Mouse (Mus musculus): ENCODE measurements around the gene Coro1a. TPM values are rescaled to one million over a fixed set of nuclear protein-coding genes. Genes with fewer than 3 reads are reported as not detected.

Coro1a gene
- polyA plus RNA-seq, 1 experiment from 2014 or later, result 109 TPM

DNA sequence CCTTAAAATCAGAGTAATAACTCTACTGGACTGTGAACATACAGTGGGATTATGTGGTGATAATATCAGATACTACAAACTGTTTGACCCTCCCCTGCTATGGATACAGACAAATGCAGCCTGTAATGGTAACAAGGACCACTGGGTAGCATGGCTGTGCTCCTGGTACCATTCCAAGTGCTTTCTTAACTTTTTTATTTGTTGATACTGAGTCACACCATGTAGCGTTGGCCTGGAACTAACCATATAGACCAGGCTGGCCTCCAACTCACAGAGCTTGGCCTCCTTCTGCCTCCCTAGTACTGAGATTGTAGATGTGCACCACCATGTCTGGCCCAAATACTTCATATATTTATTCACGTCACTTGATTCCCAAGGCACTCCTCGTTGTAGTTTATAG is 42.3 kb downstream of the Coro1a start:
- Histone ChIP-seq H3K36me3 (replicated peaks) (peaks cover 58% of the 10 kb centered on the region), H3K9ac (no peak overlapping the region), H3K4me3 (replicated peaks) (no peak overlapping the region), H3K4me2 (no peak overlapping the region), H3K9me3 (replicated peaks) (no peaks in the 10 kb centered on the region), H3K4me1 (replicated peaks) (peaks cover 16% of the 10 kb centered on the region), H3K27me3 (no peaks in the 10 kb centered on the region), H3K27ac (replicated peaks) (no peak overlapping the region)
- WGBS (ENCODE audit: insufficient replicate concordance), result 83% methylated on average over 3 of the region's 3 CpGs
- ATAC-seq (ENCODE audit: insufficient read depth), result no peak

DNA sequence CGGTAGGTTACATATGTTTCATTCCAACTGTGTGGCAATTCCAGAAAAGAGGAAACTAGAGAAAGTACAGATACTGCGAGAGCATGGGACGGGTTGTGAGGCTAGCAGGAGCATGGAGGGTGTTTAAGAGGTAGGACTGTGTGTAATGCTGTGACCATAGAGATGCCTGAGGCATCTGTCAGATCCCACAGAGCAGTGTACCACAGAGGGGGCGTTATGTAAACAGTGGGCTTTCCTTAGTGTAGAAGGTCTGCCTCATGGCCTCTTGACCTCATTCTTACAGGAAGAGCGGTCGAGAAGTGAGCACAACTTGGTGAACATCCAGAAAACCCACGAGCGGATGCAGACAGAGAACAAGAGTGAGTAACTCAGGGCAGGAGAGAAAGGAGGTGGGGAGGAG is 43.9 kb downstream of the Coro1a start:
- no peak for ATAC-seq (ENCODE audit: insufficient read depth)

DNA sequence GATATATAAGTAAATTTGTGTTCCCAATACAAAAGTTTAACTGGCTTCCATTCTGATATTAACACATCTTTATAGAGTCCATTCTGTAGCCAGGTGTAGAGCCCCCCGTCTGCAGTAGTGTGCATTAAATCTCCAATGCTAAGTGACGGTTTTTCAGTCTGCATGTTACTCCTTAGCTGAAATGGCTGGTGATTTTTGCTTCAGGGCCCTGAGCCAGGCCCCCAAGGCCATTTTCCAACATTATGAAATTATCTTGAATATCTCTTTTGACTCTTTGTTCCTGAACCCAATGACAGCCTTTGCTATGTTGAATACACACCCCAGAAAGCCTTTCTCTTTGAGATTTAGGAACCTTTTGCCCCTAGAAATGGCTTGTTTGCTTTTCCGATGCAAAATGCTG is 47.8 kb downstream of the Coro1a start:
- Histone ChIP-seq H3K27ac (replicated peaks) (no peak overlapping the region), H3K27me3 (no peaks in the 10 kb centered on the region), H3K4me1 (replicated peaks) (peaks cover 37% of the 10 kb centered on the region), H3K9me3 (replicated peaks) (no peaks in the 10 kb centered on the region), H3K4me2 (no peak overlapping the region), H3K9ac (no peak overlapping the region), H3K4me3 (replicated peaks) (no peak overlapping the region), H3K36me3 (replicated peaks) (peaks cover 30% of the 10 kb centered on the region)
- 70% methylated on average over 3 of the region's 3 CpGs for WGBS (ENCODE audit: insufficient replicate concordance)
- ATAC-seq (ENCODE audit: insufficient read depth), result no peak

More for the DNA sequence above, 43.9 kb downstream of the Coro1a start:
- WGBS (ENCODE audit: insufficient replicate concordance), result 66% methylated on average over 8 of the region's 8 CpGs
- Histone ChIP-seq H3K27ac (replicated peaks) (no peak overlapping the region), H3K9ac (no peak overlapping the region), H3K27me3 (no peaks in the 10 kb centered on the region), H3K36me3 (replicated peaks) (peaks cover 54% of the 10 kb centered on the region), H3K4me2 (no peak overlapping the region), H3K9me3 (replicated peaks) (no peaks in the 10 kb centered on the region), H3K4me3 (replicated peaks) (no peak overlapping the region), H3K4me1 (replicated peaks) (peaks cover 16% of the 10 kb centered on the region)

DNA sequence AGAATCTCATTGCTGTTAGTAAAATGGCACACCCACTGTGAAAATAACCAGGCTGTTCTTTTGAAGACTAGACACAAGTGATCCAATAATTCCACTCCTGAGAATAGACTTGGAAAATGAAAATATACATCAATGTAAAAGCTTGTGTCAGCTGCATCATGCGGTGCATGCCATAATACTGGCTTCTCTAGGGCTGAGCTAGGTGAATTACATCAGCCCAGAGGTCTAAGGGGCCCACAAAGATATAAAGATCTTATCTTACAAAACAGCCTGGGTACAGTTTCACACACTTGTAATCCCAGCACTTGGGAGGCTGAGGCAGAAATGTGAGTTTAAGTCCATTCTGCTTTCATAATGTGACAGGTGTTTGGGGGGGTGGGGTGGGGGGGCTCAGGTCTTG is 50.1 kb downstream of the Coro1a start:
- Histone ChIP-seq H3K9me3 (replicated peaks) (no peaks in the 10 kb centered on the region), H3K4me3 (replicated peaks) (no peak overlapping the region), H3K4me2 (no peak overlapping the region), H3K27ac (replicated peaks) (no peak overlapping the region), H3K4me1 (replicated peaks) (peaks cover 42% of the 10 kb centered on the region), H3K27me3 (no peaks in the 10 kb centered on the region), H3K36me3 (replicated peaks) (peaks cover 7% of the 10 kb centered on the region), H3K9ac (no peak overlapping the region)
- no peak for ATAC-seq (ENCODE audit: insufficient read depth)
- 74% methylated on average over 1 of the region's 1 CpGs for WGBS (ENCODE audit: insufficient replicate concordance)

DNA sequence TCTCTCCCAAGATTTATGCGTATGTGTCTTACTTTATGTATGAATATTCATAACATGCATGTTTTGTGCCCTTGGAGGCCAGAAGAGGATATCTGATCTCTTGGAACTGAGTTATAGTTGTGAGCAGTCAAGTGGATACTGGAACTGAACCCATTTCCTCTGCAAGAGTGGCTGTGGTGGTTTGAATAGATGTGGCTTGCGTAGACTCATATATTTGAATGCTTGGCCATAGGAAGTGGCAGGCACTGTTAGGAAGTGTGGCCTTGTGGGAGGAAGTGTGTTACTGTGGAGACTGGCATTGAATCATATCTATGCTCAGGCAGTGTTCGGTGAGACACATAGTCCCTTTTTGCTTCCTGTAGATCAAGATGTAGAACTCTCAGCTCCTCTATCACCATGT is 51.9 kb downstream of the Coro1a start:
- H3K4me2 ChIP-seq, result no peak overlapping the region
- no peaks in the 10 kb centered on the region for H3K36me3 ChIP-seq (replicated peaks)
- H3K9me3 ChIP-seq (replicated peaks), result no peaks in the 10 kb centered on the region
- H3K4me3 ChIP-seq (replicated peaks), result no peak overlapping the region
- peaks cover 61% of the 10 kb centered on the region for H3K4me1 ChIP-seq (replicated peaks)
- H3K9ac ChIP-seq, result no peak overlapping the region
- WGBS (ENCODE audit: insufficient replicate concordance), result 53% methylated on average over 3 of the region's 3 CpGs
- no peak for ATAC-seq (ENCODE audit: insufficient read depth)
- H3K27ac ChIP-seq (replicated peaks), result peak overlapping the region; percentile 64; the same call in 1 of the 2 replicates
- no peaks in the 10 kb centered on the region for H3K27me3 ChIP-seq

DNA sequence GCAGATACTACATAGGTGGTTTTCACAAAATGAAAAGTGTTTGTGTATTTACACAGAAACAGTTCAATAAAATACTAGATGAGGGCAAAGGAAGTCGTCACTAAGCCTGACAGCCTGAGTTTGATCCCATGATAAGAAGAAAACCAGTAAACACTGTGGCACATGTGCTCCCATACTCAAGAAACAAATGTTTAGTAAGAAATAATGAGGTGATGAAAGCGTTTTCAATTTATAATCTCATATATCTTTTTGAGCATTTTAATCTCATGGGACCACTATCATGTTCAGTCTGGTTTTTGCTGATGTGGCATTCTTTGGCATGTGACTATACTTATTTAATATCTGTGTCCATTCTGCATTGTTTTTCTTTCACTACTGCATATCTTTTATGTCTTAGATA is 53.6 kb downstream of the Coro1a start:
- H3K9me3 ChIP-seq (replicated peaks), result no peaks in the 10 kb centered on the region
- no peak for ATAC-seq (ENCODE audit: insufficient read depth)
- no peak overlapping the region for H3K9ac ChIP-seq
- no peak overlapping the region for H3K4me3 ChIP-seq (replicated peaks)
- no peak overlapping the region for H3K27ac ChIP-seq (replicated peaks)
- peaks cover 74% of the 10 kb centered on the region for H3K4me1 ChIP-seq (replicated peaks)
- H3K4me2 ChIP-seq, result no peak overlapping the region
- H3K27me3 ChIP-seq, result no peaks in the 10 kb centered on the region
- WGBS (ENCODE audit: insufficient replicate concordance), result 35% methylated on average over 2 of the region's 2 CpGs
- H3K36me3 ChIP-seq (replicated peaks), result no peaks in the 10 kb centered on the region

DNA sequence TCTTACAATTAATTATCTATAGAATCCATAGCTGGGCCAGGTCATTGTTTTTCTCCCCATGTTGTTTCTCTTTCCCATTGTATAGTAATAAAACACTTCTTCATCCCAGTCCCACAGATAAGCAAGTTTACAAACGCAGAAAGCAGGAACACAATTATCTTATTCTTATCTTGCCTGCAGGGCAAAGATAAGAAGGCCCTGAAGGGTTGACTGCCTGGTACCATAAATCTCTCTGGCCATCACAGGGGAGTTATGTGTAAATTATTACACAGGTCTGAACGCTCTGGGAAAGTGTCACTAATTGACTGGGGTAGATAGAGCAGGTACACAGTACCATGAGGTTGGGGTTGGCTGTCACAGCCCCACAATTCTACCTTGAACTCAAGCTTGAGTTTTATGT is 56.7 kb downstream of the Coro1a start:
- Histone ChIP-seq H3K27ac (replicated peaks) (peak overlapping the region; percentile 98), H3K9me3 (replicated peaks) (no peaks in the 10 kb centered on the region), H3K27me3 (no peaks in the 10 kb centered on the region), H3K4me1 (replicated peaks) (peaks cover 61% of the 10 kb centered on the region), H3K4me3 (replicated peaks) (peak overlapping the region; percentile 80; the same call in 1 of the 2 replicates), H3K36me3 (replicated peaks) (no peaks in the 10 kb centered on the region), H3K4me2 (peak overlapping the region; percentile 89), H3K9ac (no peak overlapping the region)
- ATAC-seq (ENCODE audit: insufficient read depth), result no peak
- WGBS (ENCODE audit: insufficient replicate concordance), result 9% methylated on average over 2 of the region's 2 CpGs

Other genes with a start within 250 kb of the Coro1a start
- 9.8 and 16.5 TPM in 2 replicates for gene Atp2a1, start 244.7 kb downstream of the Coro1a start, polyA plus RNA-seq (2015; fragmentation: Nextera tagmentation; extraction: Ambion mirVana)
- gene Sh2b1, start 232.4 kb downstream of the Coro1a start, polyA plus RNA-seq (2015; fragmentation: Nextera tagmentation; extraction: Ambion mirVana), result 13.6 and 15.1 TPM in 2 replicates
- gene Tufm, start 220.4 kb downstream of the Coro1a start, polyA plus RNA-seq (2015; fragmentation: Nextera tagmentation; extraction: Ambion mirVana), result 81.2 and 96.3 TPM in 2 replicates
- 26.2 and 26.8 TPM in 2 replicates for gene Atxn2l, start 204.3 kb downstream of the Coro1a start, polyA plus RNA-seq (2015; fragmentation: Nextera tagmentation; extraction: Ambion mirVana)
- 79.3 and 86.2 TPM in 2 replicates for gene Eif3c, start 141.4 kb downstream of the Coro1a start, polyA plus RNA-seq (2015; fragmentation: Nextera tagmentation; extraction: Ambion mirVana)
- gene Apobr, start 122.8 kb downstream of the Coro1a start, polyA plus RNA-seq (2015; fragmentation: Nextera tagmentation; extraction: Ambion mirVana), result 2.3 and 2.5 TPM in 2 replicates
- gene Cln3, start 122.0 kb downstream of the Coro1a start, polyA plus RNA-seq (2015; fragmentation: Nextera tagmentation; extraction: Ambion mirVana), result 11.9 and 12.6 TPM in 2 replicates
- gene Il27, start 112.8 kb downstream of the Coro1a start, polyA plus RNA-seq (2015; fragmentation: Nextera tagmentation; extraction: Ambion mirVana), result 0.12 and 0.18 TPM in 2 replicates
- gene Nupr1, start 76.9 kb downstream of the Coro1a start, polyA plus RNA-seq (2015; fragmentation: Nextera tagmentation; extraction: Ambion mirVana), result 3.7 and 4.6 TPM in 2 replicates
- gene Sgf29, start 58.5 kb downstream of the Coro1a start, polyA plus RNA-seq (2015; fragmentation: Nextera tagmentation; extraction: Ambion mirVana), result 29.1 and 31.0 TPM in 2 replicates
- 37.8 and 52.1 TPM in 2 replicates for gene Sult1a1, start 31.4 kb downstream of the Coro1a start, polyA plus RNA-seq (2015; fragmentation: Nextera tagmentation; extraction: Ambion mirVana)
- 71.8 and 82.7 TPM in 2 replicates for gene Bola2, start 12.4 kb downstream of the Coro1a start, polyA plus RNA-seq (2015; fragmentation: Nextera tagmentation; extraction: Ambion mirVana)
- gene Slx1b, start 12.0 kb downstream of the Coro1a start, polyA plus RNA-seq (2015; fragmentation: Nextera tagmentation; extraction: Ambion mirVana), result 3.0 TPM in 2 replicates
- gene Mapk3, start 51.8 kb upstream of the Coro1a start, polyA plus RNA-seq (2015; fragmentation: Nextera tagmentation; extraction: Ambion mirVana), result 20.0 and 23.5 TPM in 2 replicates
- gene Gdpd3, start 58.5 kb upstream of the Coro1a start, polyA plus RNA-seq (2015; fragmentation: Nextera tagmentation; extraction: Ambion mirVana), result 0.74 and 0.84 TPM in 2 replicates
- gene Ypel3, start 69.2 kb upstream of the Coro1a start, polyA plus RNA-seq (2015; fragmentation: Nextera tagmentation; extraction: Ambion mirVana), result 103 and 119 TPM in 2 replicates
- gene Tbx6, start 73.7 kb upstream of the Coro1a start, polyA plus RNA-seq (2015; fragmentation: Nextera tagmentation; extraction: Ambion mirVana), result 0.50 and 0.79 TPM in 2 replicates
- 107 and 113 TPM in 2 replicates for gene Ppp4c, start 84.7 kb upstream of the Coro1a start, polyA plus RNA-seq (2015; fragmentation: Nextera tagmentation; extraction: Ambion mirVana)
- not detected in 2 replicates for gene Fam57b, start 89.9 kb upstream of the Coro1a start, polyA plus RNA-seq (2015; fragmentation: Nextera tagmentation; extraction: Ambion mirVana)
- not detected in 2 replicates for gene 4930451I11Rik, start 123.9 kb upstream of the Coro1a start, polyA plus RNA-seq (2015; fragmentation: Nextera tagmentation; extraction: Ambion mirVana)
- 0.09 TPM in 1 of 2 replicates, not detected in the other for gene Doc2a, start 139.6 kb upstream of the Coro1a start, polyA plus RNA-seq (2015; fragmentation: Nextera tagmentation; extraction: Ambion mirVana)
- 8.6 and 13.6 TPM in 2 replicates for gene Hirip3, start 154.2 kb upstream of the Coro1a start, polyA plus RNA-seq (2015; fragmentation: Nextera tagmentation; extraction: Ambion mirVana)
- 29.4 and 33.9 TPM in 2 replicates for gene Ino80e, start 154.6 kb upstream of the Coro1a start, polyA plus RNA-seq (2015; fragmentation: Nextera tagmentation; extraction: Ambion mirVana)
- gene Taok2, start 176.9 kb upstream of the Coro1a start, polyA plus RNA-seq (2015; fragmentation: Nextera tagmentation; extraction: Ambion mirVana), result 11.3 and 12.9 TPM in 2 replicates
- 17.0 and 19.3 TPM in 2 replicates for gene Tmem219, start 215.1 kb upstream of the Coro1a start, polyA plus RNA-seq (2015; fragmentation: Nextera tagmentation; extraction: Ambion mirVana)
- gene Kctd13, start 221.1 kb upstream of the Coro1a start, polyA plus RNA-seq (2015; fragmentation: Nextera tagmentation; extraction: Ambion mirVana), result 4.1 and 5.0 TPM in 2 replicates
- not detected in 2 replicates for gene Asphd1, start 241.8 kb upstream of the Coro1a start, polyA plus RNA-seq (2015; fragmentation: Nextera tagmentation; extraction: Ambion mirVana)
- 0.07 and 0.12 TPM in 2 replicates for gene Sez6l2, start 242.8 kb upstream of the Coro1a start, polyA plus RNA-seq (2015; fragmentation: Nextera tagmentation; extraction: Ambion mirVana)

Measured in liver, embryonic 15.5 days (tissue).